ENCODE assay signal across 16 mouse cellular contexts in the genomic region with DNA sequence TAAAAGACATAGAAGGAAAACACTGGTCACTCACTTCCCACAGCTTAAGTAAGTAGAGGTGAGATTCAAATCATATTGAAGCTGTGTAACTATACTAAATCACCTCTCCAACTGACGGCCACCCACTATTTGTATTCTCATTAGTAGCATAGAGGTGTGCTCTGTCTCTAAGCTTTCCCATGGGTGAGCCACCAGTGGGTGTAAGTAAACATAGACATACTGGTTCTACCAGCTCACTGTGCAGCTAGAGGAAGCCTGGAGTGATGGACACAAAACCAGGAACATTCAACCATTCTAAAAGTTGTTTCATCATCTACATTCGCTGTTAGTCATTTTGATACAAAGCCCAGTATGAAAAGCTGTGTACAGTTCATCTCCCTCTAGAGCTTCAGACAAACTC.
"Had no signal": no experiment of that assay in that cellular context is flagged by ENCODE, and none has a peak within 500 bp of the region (broad histone marks: within the 10 kb centered on the region; RNA-seq: fewer than 3 reads in every experiment).

No protein-coding gene starts in this region.

- DNase-seq: retina, postnatal 1 day; right cerebral cortex, adult 18-20 months; right cerebral cortex, postnatal 14 days; right cerebral cortex, postnatal 25 days; right cerebral cortex, postnatal 4 days; spleen, adult 18-20 months; thymus, adult 18-20 months; thymus, adult 2 months; thymus, postnatal 14 days; thymus, postnatal 25 days; thymus, postnatal 36 days; thymus, postnatal 4 days had no signal

- H3K4me3 ChIP-seq: neural tube, embryonic 12.5 days; neural tube, embryonic 13.5 days; neural tube, embryonic 15.5 days; stomach, embryonic 15.5 days had no signal

- H3K4me2 ChIP-seq: neural tube, embryonic 12.5 days; neural tube, embryonic 13.5 days; neural tube, embryonic 15.5 days; stomach, embryonic 15.5 days had no signal

- H3K27me3 ChIP-seq: neural tube, embryonic 12.5 days; neural tube, embryonic 13.5 days; neural tube, embryonic 15.5 days; stomach, embryonic 15.5 days had no signal

- H3K9me3 ChIP-seq: neural tube, embryonic 12.5 days; neural tube, embryonic 13.5 days; neural tube, embryonic 15.5 days; stomach, embryonic 15.5 days had no signal

- H3K9ac ChIP-seq: neural tube, embryonic 12.5 days; neural tube, embryonic 13.5 days; neural tube, embryonic 15.5 days; stomach, embryonic 15.5 days had no signal

- H3K27ac ChIP-seq: neural tube, embryonic 12.5 days; neural tube, embryonic 13.5 days; neural tube, embryonic 15.5 days had no signal

- H3K36me3 ChIP-seq: neural tube, embryonic 12.5 days; neural tube, embryonic 13.5 days; neural tube, embryonic 15.5 days; stomach, embryonic 15.5 days had no signal

- H3K4me1 ChIP-seq: neural tube, embryonic 12.5 days; neural tube, embryonic 13.5 days; neural tube, embryonic 15.5 days; stomach, embryonic 15.5 days had no signal
